Mouse (Mus musculus): Measurements from ENCODE around the gene Pde4d. TPM values are rescaled to one million over a fixed set of nuclear protein-coding genes. Genes with fewer than 3 reads are reported as not detected.

Gene Pde4d
- polyA plus RNA-seq, 1 experiment, result not detected

DNA sequence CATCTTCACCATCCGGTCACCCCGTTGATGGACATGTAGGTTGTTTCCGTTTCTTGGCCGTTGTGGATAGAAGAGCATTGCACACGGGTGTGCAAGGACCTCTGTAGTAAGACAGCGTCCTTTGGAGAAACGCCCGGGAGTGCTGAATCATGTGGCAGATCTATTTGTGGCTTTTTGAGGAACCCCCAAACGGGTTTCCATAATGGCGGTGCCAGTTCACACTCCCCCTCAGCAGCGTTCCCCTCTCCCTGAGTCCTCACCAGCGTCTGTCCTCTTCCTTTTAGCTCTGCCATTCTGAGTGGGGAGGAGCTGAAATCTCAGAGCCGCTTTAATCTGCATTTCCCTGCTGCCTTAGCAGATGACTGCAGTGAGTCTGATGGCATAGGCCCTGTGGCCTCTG lies 1482.9 kb downstream of the Pde4d start:
- no peak for TF ChIP-seq CTCF (IDR thresholded peaks at IDR 0.05; ENCODE audit: insufficient read depth, low read depth, low read length)
- no peak for TF ChIP-seq POLR2A (IDR thresholded peaks at IDR 0.05; ENCODE audit: insufficient read depth, low read depth, low read length)
- H3K27ac ChIP-seq (ENCODE audit: insufficient read depth, low read depth, low read length), result no peak overlapping the region
- WGBS, result 42% methylated on average over 13 of the region's 13 CpGs
- peaks cover 8% of the 10 kb centered on the region for H3K4me1 ChIP-seq (ENCODE audit: control insufficient read depth, insufficient read depth, low read length)
- H3K4me3 ChIP-seq (ENCODE audit: insufficient read depth, low read depth, low read length), result peak overlapping the region; percentile 4; the same call in 1 of the 2 replicates

DNA sequence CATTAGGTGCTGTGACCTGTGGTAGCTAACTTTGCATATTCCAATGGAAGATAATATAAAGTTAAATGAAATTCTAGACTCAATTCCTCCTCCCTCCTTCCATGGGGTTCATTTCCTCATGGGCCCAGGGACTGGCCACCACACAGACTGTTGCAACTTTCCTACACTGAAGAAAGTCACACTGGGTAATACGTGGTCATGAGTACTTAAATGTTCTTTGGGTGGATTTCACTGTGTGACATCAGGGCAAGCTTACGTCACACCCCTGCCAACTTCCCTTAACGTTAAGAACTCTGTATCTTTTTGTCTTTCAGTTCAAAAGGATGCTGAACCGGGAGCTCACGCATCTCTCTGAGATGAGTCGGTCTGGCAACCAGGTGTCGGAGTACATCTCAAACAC lies 1483.8 kb downstream of the Pde4d start:
- 56% methylated on average over 7 of the region's 7 CpGs for WGBS
- Histone ChIP-seq H3K4me3 (ENCODE audit: insufficient read depth, low read depth, low read length) (no peak overlapping the region), H3K4me1 (ENCODE audit: control insufficient read depth, insufficient read depth, low read length) (peaks cover 10% of the 10 kb centered on the region), H3K27ac (ENCODE audit: insufficient read depth, low read depth, low read length) (no peak overlapping the region)
- TF ChIP-seq POLR2A (IDR thresholded peaks at IDR 0.05; ENCODE audit: insufficient read depth, low read depth, low read length), result no peak

DNA sequence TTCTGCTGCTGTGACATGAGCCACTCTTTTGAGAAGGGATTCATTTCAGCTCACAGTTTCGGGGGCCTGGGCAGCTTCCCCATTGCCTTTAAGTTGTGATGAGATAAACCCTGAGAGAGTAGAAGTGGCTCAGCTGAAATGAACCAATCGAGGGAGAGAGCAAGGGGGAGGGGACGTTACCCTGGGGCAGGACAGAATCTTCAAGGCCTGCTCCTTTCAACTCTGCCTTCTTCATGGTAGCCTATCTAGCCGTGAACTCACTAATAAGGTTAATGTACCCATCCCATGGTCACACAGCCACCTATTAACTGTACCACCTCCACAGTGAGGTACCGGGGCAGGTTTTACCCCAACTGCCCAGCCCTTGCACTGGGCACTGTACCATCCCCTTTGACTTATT lies 1487.1 kb downstream of the Pde4d start:
- TF ChIP-seq POLR2A (IDR thresholded peaks at IDR 0.05; ENCODE audit: insufficient read depth, low read depth, low read length), result no peak
- TF ChIP-seq CTCF (IDR thresholded peaks at IDR 0.05; ENCODE audit: insufficient read depth, low read depth, low read length), result no peak
- H3K4me3 ChIP-seq (ENCODE audit: insufficient read depth, low read depth, low read length), result no peak overlapping the region
- peaks cover 10% of the 10 kb centered on the region for H3K4me1 ChIP-seq (ENCODE audit: control insufficient read depth, insufficient read depth, low read length)
- WGBS, result 94% methylated on average over 5 of the region's 5 CpGs
- H3K27ac ChIP-seq (ENCODE audit: insufficient read depth, low read depth, low read length), result no peak overlapping the region

DNA sequence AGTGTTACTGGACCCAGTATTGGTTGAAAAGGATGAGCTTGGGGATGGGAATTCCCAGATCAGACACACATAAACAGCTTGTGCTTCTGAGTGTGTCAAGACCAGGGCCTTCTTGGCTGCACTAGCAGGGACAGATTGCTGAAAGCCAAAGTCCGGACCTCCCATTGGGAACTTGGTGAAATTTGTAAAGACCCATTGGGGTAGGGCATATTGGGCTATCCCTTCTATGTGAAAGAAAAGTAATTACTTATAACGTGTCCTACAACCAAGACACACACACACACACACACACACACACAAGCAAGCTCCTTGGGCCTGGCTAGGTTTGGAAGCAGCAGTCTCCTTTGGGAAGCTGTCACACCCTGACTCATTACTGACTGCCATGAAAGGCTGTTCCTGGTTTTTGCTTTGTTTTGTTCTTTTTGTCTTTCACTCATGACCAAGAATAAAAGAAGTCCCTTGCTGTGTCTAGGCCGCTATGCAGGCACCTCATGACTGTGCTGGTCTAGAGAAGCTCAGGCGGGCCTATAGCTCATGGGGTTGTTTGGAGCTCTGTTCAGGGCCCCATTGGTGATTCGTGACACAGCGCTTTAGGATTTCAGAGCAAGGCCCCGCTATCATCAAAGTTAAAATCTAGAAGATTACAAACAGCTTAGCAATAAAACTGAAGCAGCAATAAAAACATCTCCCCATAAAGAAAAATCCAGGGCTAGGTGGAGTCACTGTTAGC lies 1495.2 kb downstream of the Pde4d start:
- H3K27ac ChIP-seq (ENCODE audit: insufficient read depth, low read depth, low read length), result no peak overlapping the region
- 74% methylated on average over 7 of the region's 7 CpGs for WGBS
- no peaks in the 10 kb centered on the region for H3K4me1 ChIP-seq (ENCODE audit: control insufficient read depth, insufficient read depth, low read length)
- no peak overlapping the region for H3K4me3 ChIP-seq (ENCODE audit: insufficient read depth, low read depth, low read length)
- no peak for TF ChIP-seq POLR2A (IDR thresholded peaks at IDR 0.05; ENCODE audit: insufficient read depth, low read depth, low read length)
- TF ChIP-seq CTCF (IDR thresholded peaks at IDR 0.05; ENCODE audit: insufficient read depth, low read depth, low read length), result no peak

DNA sequence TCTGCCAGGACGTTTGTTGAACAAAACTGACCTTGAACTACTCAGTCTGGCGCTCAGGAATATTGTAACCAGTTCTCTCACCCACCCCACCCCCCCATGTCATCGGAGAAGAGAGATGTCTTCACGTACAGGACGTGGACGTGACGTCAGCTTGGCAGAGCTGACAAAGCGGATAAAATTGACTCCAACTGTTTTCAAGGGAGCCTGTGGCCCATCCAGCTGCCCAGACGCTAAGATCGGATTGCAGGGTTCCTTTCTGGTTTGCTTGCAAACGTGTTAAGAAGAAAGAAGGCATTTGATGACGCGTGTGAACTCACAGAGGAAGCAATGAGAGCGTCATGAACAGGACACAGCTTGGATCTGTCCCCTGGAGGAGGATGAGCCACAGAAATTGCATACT lies 1501.7 kb downstream of the Pde4d start:
- 63% methylated on average over 14 of the region's 14 CpGs for WGBS

DNA sequence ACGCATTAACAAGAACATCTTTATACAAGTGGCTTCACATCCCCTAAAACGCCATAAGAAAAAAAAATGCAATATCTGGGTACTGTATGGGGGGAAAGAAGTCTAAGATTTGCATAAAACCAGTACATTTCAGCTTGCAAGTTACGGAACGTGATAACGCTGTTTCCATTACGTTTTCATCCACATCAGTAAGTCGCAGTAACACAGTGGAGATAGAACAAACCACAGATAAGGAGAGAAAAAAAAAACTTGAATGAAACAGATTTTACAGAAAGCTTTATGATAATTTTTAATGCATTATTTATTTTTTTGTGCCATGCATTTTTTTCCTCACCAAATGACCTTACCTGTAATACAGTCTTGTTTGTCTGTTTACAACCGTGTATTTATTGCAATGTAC lies 1504.4 kb downstream of the Pde4d start:
- Histone ChIP-seq H3K27ac (ENCODE audit: insufficient read depth, low read depth, low read length) (no peak overlapping the region), H3K4me1 (ENCODE audit: control insufficient read depth, insufficient read depth, low read length) (0 out of 2 replicates have a peak, but pooled peaks cover 3% of the 10 kb centered on the region), H3K4me3 (ENCODE audit: insufficient read depth, low read depth, low read length) (no peak overlapping the region)
- no peak for TF ChIP-seq POLR2A (IDR thresholded peaks at IDR 0.05; ENCODE audit: insufficient read depth, low read depth, low read length)
- no peak for TF ChIP-seq CTCF (IDR thresholded peaks at IDR 0.05; ENCODE audit: insufficient read depth, low read depth, low read length)
- WGBS, result 85% methylated on average over 8 of the region's 8 CpGs

More for the DNA sequence above, 1501.7 kb downstream of the Pde4d start:
- no peak for TF ChIP-seq CTCF (IDR thresholded peaks at IDR 0.05; ENCODE audit: insufficient read depth, low read depth, low read length)
- no peak for TF ChIP-seq POLR2A (IDR thresholded peaks at IDR 0.05; ENCODE audit: insufficient read depth, low read depth, low read length)
- H3K4me1 ChIP-seq (ENCODE audit: control insufficient read depth, insufficient read depth, low read length), result 0 out of 2 replicates have a peak, but pooled peaks cover 3% of the 10 kb centered on the region
- no peak overlapping the region for H3K4me3 ChIP-seq (ENCODE audit: insufficient read depth, low read depth, low read length)
- H3K27ac ChIP-seq (ENCODE audit: insufficient read depth, low read depth, low read length), result no peak overlapping the region; the same call in 1 of the 2 replicates

DNA sequence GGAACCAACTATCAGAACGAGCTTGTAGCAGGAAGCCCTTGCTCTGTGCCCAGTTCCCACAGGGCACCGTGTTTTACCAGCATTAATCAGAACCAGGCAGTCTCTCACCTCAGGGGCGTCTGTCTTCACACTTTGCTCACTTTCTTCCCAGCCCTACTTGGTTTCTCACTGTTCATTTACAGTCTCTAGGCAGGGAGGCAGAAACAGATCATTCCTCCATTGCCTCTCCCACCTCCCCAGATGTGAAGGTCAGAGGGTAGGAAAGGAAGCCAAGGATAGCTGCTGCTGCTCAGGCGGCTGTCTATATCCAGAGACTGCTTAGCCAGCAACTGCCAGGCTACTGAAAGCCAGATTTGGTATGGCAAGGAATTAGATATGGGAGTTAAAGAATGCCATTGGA lies 1508.2 kb downstream of the Pde4d start:
- WGBS, result 52% methylated on average over 4 of the region's 4 CpGs
- Histone ChIP-seq H3K4me1 (ENCODE audit: control insufficient read depth, insufficient read depth, low read length) (no peaks in the 10 kb centered on the region), H3K4me3 (ENCODE audit: insufficient read depth, low read depth, low read length) (no peak overlapping the region), H3K27ac (ENCODE audit: insufficient read depth, low read depth, low read length) (peak overlapping the region; percentile 21; the same call in 1 of the 2 replicates)
- TF ChIP-seq POLR2A (IDR thresholded peaks at IDR 0.05; ENCODE audit: insufficient read depth, low read depth, low read length), result no peak
- TF ChIP-seq CTCF (IDR thresholded peaks at IDR 0.05; ENCODE audit: insufficient read depth, low read depth, low read length), result no peak

DNA sequence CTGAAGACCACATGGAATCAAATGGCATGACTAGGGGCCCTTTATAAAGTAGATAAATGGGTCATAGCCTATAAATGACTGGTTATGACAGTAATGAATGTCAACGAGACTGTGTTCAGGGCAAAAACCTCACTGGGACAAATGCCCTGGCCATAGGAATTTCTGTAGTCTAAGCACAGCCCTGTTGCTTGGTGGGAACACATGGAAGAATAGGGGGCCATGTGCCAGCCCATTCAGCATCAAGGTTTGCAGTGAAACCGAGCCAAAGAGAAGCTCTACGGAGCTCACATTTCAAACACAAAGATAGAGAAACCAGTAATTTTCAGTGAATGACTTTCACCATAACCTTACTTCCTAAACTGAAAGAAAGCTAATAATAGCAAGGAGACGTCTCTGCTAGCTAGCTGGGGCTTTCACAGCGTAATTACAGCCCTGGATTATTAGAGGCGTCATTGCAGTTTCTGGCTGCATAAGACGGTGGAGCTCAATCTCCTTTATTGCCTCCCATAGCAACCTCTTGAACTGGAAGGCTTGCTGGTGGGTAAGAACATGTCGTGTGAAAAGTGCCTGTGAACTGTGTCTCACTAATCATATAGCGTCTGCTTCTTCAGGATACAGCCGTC lies 1533.2 kb downstream of the Pde4d start:
- Histone ChIP-seq H3K4me1 (ENCODE audit: control insufficient read depth, insufficient read depth, low read length) (peaks cover 2% of the 10 kb centered on the region; the same call in 1 of the 2 replicates), H3K27ac (ENCODE audit: insufficient read depth, low read depth, low read length) (peak overlapping the region; percentile 51; the same call in 1 of the 2 replicates), H3K4me3 (ENCODE audit: insufficient read depth, low read depth, low read length) (no peak overlapping the region)
- TF ChIP-seq POLR2A (IDR thresholded peaks at IDR 0.05; ENCODE audit: insufficient read depth, low read depth, low read length), result no peak
- no peak for TF ChIP-seq CTCF (IDR thresholded peaks at IDR 0.05; ENCODE audit: insufficient read depth, low read depth, low read length)
- 12% methylated on average over 10 of the region's 10 CpGs for WGBS

DNA sequence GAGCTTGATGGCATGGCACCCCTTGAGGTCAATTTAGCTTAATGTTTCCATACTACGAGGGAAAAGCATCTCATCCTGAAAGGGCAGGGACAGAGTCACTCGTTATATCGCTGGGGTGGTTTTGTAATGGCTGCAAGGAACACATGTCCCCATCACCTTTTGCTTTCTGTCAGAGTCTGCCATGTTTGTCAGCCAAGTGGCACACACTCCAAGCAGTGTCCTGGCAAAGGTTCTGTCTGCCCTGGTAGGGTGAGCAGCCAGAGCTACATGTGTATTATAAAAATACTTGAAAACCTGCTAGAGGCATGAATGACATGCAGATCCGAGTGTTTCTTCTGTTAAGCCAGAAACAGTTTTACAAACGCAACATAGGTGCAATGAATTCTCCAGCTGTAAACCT lies 1535.7 kb downstream of the Pde4d start:
- Histone ChIP-seq H3K4me3 (ENCODE audit: insufficient read depth, low read depth, low read length) (no peak overlapping the region), H3K27ac (ENCODE audit: insufficient read depth, low read depth, low read length) (peak overlapping the region; percentile 41), H3K4me1 (ENCODE audit: control insufficient read depth, insufficient read depth, low read length) (peaks cover 2% of the 10 kb centered on the region; the same call in 1 of the 2 replicates)
- WGBS, result 81% methylated on average over 5 of the region's 5 CpGs
- no peak for TF ChIP-seq POLR2A (IDR thresholded peaks at IDR 0.05; ENCODE audit: insufficient read depth, low read depth, low read length)
- TF ChIP-seq CTCF (IDR thresholded peaks at IDR 0.05; ENCODE audit: insufficient read depth, low read depth, low read length), result no peak
